Mouse (Mus musculus) MEL (cell line): ENCODE data around the gene Lrig3. TPM values are rescaled to one million over a fixed set of nuclear protein-coding genes. Genes with fewer than 3 reads are reported as not detected.

Source experiments
- DNase-seq: peaks from one replicate; pipeline ENCODE4 v3.0.0; 2011; ENCODE audit warnings: low read depth, low spot score
- H3K27ac ChIP-seq: 2 replicates; pipeline ENCODE4 v1.5.1; 2012; ENCODE audit warnings: low read depth, mild to moderate bottlenecking, control low read depth, low read length, moderate library complexity; ENCODE audit not compliant: control insufficient read depth
- H3K27me3 ChIP-seq, 2 experiments: fragments of 150-350 bp in 1 of 2; sonication (generic) in 1 of 2; 2 replicates each; pipeline ENCODE4 v1.6.1; 2012; ENCODE audit warnings: low read length in 2 of 2, mild to moderate bottlenecking in 2 of 2, improper control_type of control experiment in 1 of 2, moderate library complexity in 1 of 2; ENCODE audit not compliant: insufficient read depth in 2 of 2, control insufficient read depth in 1 of 2
- H3K36me3 ChIP-seq, 2 experiments: 2 replicates each; pipeline ENCODE4 v1.6.1; 2012 to 2014; ENCODE audit warnings: low read length in 2 of 2, improper control_type of control experiment in 1 of 2, inconsistent platforms in 1 of 2, mild to moderate bottlenecking in 1 of 2; ENCODE audit not compliant: insufficient read depth in 2 of 2, control insufficient read depth in 1 of 2
- H3K4me1 ChIP-seq, 2 experiments: fragments of 150-350 bp in 1 of 2; sonication (generic) in 1 of 2; 2 replicates each; pipeline ENCODE4 v1.6.1; 2012; ENCODE audit warnings: low read length in 2 of 2, improper control_type of control experiment in 1 of 2, mild to moderate bottlenecking in 1 of 2; ENCODE audit not compliant: insufficient read depth in 2 of 2, control insufficient read depth in 1 of 2
- H3K4me3 ChIP-seq, 2 experiments: fragments of 150-350 bp in 1 of 2; sonication (generic) in 1 of 2; 2 replicates each; pipeline ENCODE4 v1.5.1; 2012; ENCODE audit warnings: low read depth in 2 of 2, low read length in 2 of 2, mild to moderate bottlenecking in 2 of 2, moderate library complexity in 2 of 2, control low read depth in 1 of 2, improper control_type of control experiment in 1 of 2; ENCODE audit not compliant: control insufficient read depth in 1 of 2, insufficient read depth in 1 of 2
- H3K79me2 ChIP-seq: 2 replicates; pipeline ENCODE4 v1.6.1; 2012; ENCODE audit warnings: mild to moderate bottlenecking, low read length, moderate library complexity; ENCODE audit not compliant: control insufficient read depth, poor library complexity, insufficient read depth
- H3K9ac ChIP-seq: 2 replicates; pipeline ENCODE4 v1.6.1; 2012; ENCODE audit warnings: low read depth, mild to moderate bottlenecking, control low read depth, low read length, moderate library complexity; ENCODE audit not compliant: control insufficient read depth, poor library complexity, severe bottlenecking
- H3K9me3 ChIP-seq: fragments of 150-350 bp; sonication (generic); replicated peaks from 2 replicates; pipeline ENCODE4 v1.6.1; 2012; ENCODE audit warnings: mild to moderate bottlenecking, low read length, improper control_type of control experiment, moderate library complexity; ENCODE audit not compliant: insufficient read depth
- BHLHE40 ChIP-seq: IDR thresholded peaks from 2 replicates; pipeline ENCODE4 v1.6.1; 2012; ENCODE audit warnings: low read depth, mild to moderate bottlenecking, inconsistent platforms, low read length, improper control_type of control experiment, borderline replicate concordance
- CHD1 ChIP-seq: IDR thresholded peaks from 2 replicates; pipeline ENCODE4 v1.6.1; 2012; ENCODE audit warnings: low read depth, mild to moderate bottlenecking, inconsistent platforms, low read length, improper control_type of control experiment
- CHD2 ChIP-seq: IDR thresholded peaks from 2 replicates; pipeline ENCODE4 v1.6.1; 2011; ENCODE audit warnings: low read length, improper control_type of control experiment
- CTCF ChIP-seq, 3 experiments: IDR thresholded peaks in 2 of 3; conservative IDR thresholded peaks in 1 of 3; 2 replicates each; pipeline ENCODE4 v1.5.1; 2011 to 2012; ENCODE audit warnings: low read length in 3 of 3, low read depth in 2 of 3, mild to moderate bottlenecking in 2 of 3, improper control_type of control experiment in 1 of 3, inconsistent platforms in 1 of 3, mixed read lengths in 1 of 3, moderate library complexity in 1 of 3; ENCODE audit not compliant: control insufficient read depth in 1 of 3, insufficient read depth in 1 of 3, poor library complexity in 1 of 3, severe bottlenecking in 1 of 3
- E2F4 ChIP-seq: IDR thresholded peaks from 2 replicates; pipeline ENCODE4 v1.6.1; 2011; ENCODE audit warnings: low read depth, low read length, improper control_type of control experiment, borderline replicate concordance
- ELF1 ChIP-seq: IDR thresholded peaks from 2 replicates; pipeline ENCODE4 v1.6.1; 2014; ENCODE audit warnings: low read depth, mild to moderate bottlenecking, inconsistent platforms, low read length, improper control_type of control experiment, moderate library complexity
- EP300 ChIP-seq, 2 experiments: IDR thresholded peaks; 2 replicates each; pipeline ENCODE4 v1.6.1; 2011; ENCODE audit warnings: improper control_type of control experiment in 2 of 2, low read length in 2 of 2, low read depth in 1 of 2, mild to moderate bottlenecking in 1 of 2
- ETS1 ChIP-seq: IDR thresholded peaks from 2 replicates; pipeline ENCODE4 v1.6.1; 2012; ENCODE audit warnings: low read depth, mild to moderate bottlenecking, inconsistent platforms, low read length, improper control_type of control experiment, moderate library complexity
- GATA1 ChIP-seq: IDR thresholded peaks from 2 replicates; pipeline ENCODE4 v1.6.1; 2011; ENCODE audit warnings: low read depth, low read length, improper control_type of control experiment
- HCFC1 ChIP-seq: IDR thresholded peaks from 2 replicates; pipeline ENCODE4 v1.6.1; 2012; ENCODE audit warnings: low read depth, mild to moderate bottlenecking, inconsistent platforms, low read length, improper control_type of control experiment, moderate library complexity
- KAT2A ChIP-seq: conservative IDR thresholded peaks from 2 replicates; pipeline ENCODE4 v1.6.1; 2012; ENCODE audit warnings: low read depth, low read length, improper control_type of control experiment, inconsistent platforms
- MAFK ChIP-seq: IDR thresholded peaks from 2 replicates; pipeline ENCODE4 v1.6.1; 2011; ENCODE audit warnings: low read depth, mild to moderate bottlenecking, low read length, improper control_type of control experiment, borderline replicate concordance
- MAX ChIP-seq: IDR thresholded peaks from 2 replicates; pipeline ENCODE4 v1.6.1; 2011; ENCODE audit warnings: low read length, improper control_type of control experiment
- MEF2A ChIP-seq: IDR thresholded peaks from 2 replicates; pipeline ENCODE4 v1.6.1; 2014; ENCODE audit warnings: low read depth, mild to moderate bottlenecking, inconsistent platforms, low read length, improper control_type of control experiment; ENCODE audit not compliant: poor library complexity, insufficient replicate concordance, severe bottlenecking; ENCODE audit errors: extremely low read depth
- MYB ChIP-seq: IDR thresholded peaks from 2 replicates; pipeline ENCODE4 v1.6.1; 2011; ENCODE audit warnings: mild to moderate bottlenecking, low read depth, low read length, improper control_type of control experiment
- NELFE ChIP-seq: IDR thresholded peaks from 2 replicates; pipeline ENCODE4 v1.6.1; 2011; ENCODE audit warnings: low read depth, low read length, improper control_type of control experiment
- NRF1 ChIP-seq: IDR thresholded peaks from 2 replicates; pipeline ENCODE4 v1.6.1; 2014; ENCODE audit warnings: low read depth, mild to moderate bottlenecking, inconsistent platforms, low read length, improper control_type of control experiment, moderate library complexity; ENCODE audit not compliant: poor library complexity, insufficient read depth, severe bottlenecking
- POLR2AphosphoS5 ChIP-seq: IDR thresholded peaks from 2 replicates; pipeline ENCODE4 v1.6.1; 2012; ENCODE audit warnings: low read depth, borderline replicate concordance, mild to moderate bottlenecking, inconsistent platforms, low read length, moderate library complexity, mixed read lengths
- RCOR1 ChIP-seq: IDR thresholded peaks from 2 replicates; pipeline ENCODE4 v1.6.1; 2012; ENCODE audit warnings: low read depth, mild to moderate bottlenecking, inconsistent platforms, low read length, improper control_type of control experiment
- SIN3A ChIP-seq: IDR thresholded peaks from 2 replicates; pipeline ENCODE4 v1.6.1; 2012; ENCODE audit warnings: low read length, improper control_type of control experiment, inconsistent platforms
- TBP ChIP-seq: IDR thresholded peaks from 2 replicates; pipeline ENCODE4 v1.8.0; 2011; ENCODE audit warnings: low read depth, low read length, improper control_type of control experiment
- TCF12 ChIP-seq: IDR thresholded peaks from 2 replicates; pipeline ENCODE4 v1.6.1; 2014; ENCODE audit warnings: low read depth, mild to moderate bottlenecking, inconsistent platforms, low read length, improper control_type of control experiment, moderate library complexity
- UBTF ChIP-seq: IDR thresholded peaks from 2 replicates; pipeline ENCODE4 v1.6.1; 2012; ENCODE audit warnings: low read depth, mild to moderate bottlenecking, inconsistent platforms, low read length, improper control_type of control experiment, moderate library complexity, borderline replicate concordance; ENCODE audit not compliant: insufficient read depth
- USF1 ChIP-seq: IDR thresholded peaks from 2 replicates; pipeline ENCODE4 v1.6.1; 2014; ENCODE audit warnings: low read depth, mild to moderate bottlenecking, inconsistent platforms, low read length, improper control_type of control experiment, moderate library complexity
- USF2 ChIP-seq, 2 experiments: IDR thresholded peaks; 2 replicates each; pipeline ENCODE4 v1.6.1; 2011 to 2012; ENCODE audit warnings: improper control_type of control experiment in 2 of 2, low read length in 2 of 2, borderline replicate concordance in 1 of 2, inconsistent platforms in 1 of 2, low read depth in 1 of 2, mild to moderate bottlenecking in 1 of 2; ENCODE audit not compliant: insufficient read depth in 1 of 2
- ZC3H11A ChIP-seq: IDR thresholded peaks from 2 replicates; pipeline ENCODE4 v1.6.1; 2012; ENCODE audit warnings: low read depth, mild to moderate bottlenecking, inconsistent platforms, low read length, improper control_type of control experiment
- ZMIZ1 ChIP-seq: IDR thresholded peaks from 2 replicates; pipeline ENCODE4 v1.6.1; 2012; ENCODE audit warnings: low read depth, mild to moderate bottlenecking, inconsistent platforms, low read length, improper control_type of control experiment, moderate library complexity
- ZNF384 ChIP-seq: IDR thresholded peaks from 2 replicates; pipeline ENCODE4 v1.6.1; 2012; ENCODE audit warnings: low read depth, mild to moderate bottlenecking, inconsistent platforms, low read length, improper control_type of control experiment
- polyA plus RNA-seq, 2 experiments: library from polyadenylated mRNA; stranded (reverse) in 1 of 2; unstranded in 1 of 2; fragments of >175 nt in 1 of 2; fragments of >200 nt in 1 of 2; gene quantifications; 2 replicates each; pipeline versions ENCODE4 v1.2.1 to v1.2.4; 2012; ENCODE audit warnings: low replicate concordance in 2 of 2, low read depth in 1 of 2; ENCODE audit not compliant: insufficient read length in 2 of 2, insufficient read depth in 1 of 2, missing spikeins in 1 of 2
- total RNA-seq: library from RNA; depleted of rRNA; stranded (reverse); fragments of 300-350 nt; gene quantifications from 2 replicates; pipeline ENCODE4 v1.2.3, GENCODE M21; 2012

Gene Lrig3
- total and polyA plus RNA-seq, 3 experiments, result not detected

DNA sequence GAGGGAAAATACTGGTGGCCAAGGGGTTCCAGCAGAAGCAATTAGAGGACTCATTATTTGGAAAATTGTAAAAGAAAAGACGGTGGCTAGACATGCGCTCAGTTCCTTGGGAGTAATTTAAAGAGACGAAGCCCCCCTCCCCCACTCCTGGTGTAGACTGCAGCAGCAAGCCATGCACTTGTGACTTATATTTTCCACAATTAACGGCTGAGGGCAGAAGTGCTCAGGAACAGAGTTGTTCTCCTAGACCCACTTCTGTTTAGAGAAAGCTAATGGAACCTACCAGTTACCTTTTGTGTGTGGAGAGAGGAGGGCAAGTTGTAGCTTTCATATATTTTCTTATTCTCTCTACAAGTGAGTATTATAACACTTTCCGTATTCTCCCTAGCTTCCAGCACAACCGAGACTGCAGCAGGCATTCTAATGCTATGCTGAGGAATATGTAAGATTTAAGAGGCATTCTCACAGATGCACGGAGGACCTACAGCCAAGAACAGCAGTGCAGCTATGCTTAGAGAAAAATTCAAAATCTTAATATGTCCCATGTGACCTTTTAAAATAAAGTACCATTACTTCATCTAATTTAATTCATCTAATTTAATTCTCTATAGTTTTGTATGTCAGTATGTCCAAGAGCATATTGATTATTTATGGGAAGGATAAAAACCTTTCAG, 63.6 kb downstream of the Lrig3 start:
- Histone ChIP-seq H3K27me3 (no peaks in the 10 kb centered on the region), H3K9me3 (no peaks in the 10 kb centered on the region)
- DNase-seq, result no peak
- TF ChIP-seq UBTF, result no peak
- no peak for TF ChIP-seq MEF2A
- no peak for TF ChIP-seq BHLHE40
- TF ChIP-seq MYB, result no peak
- no peak for TF ChIP-seq USF2 (IDR thresholded peaks at IDR 0.05; ENCODE audit: borderline replicate concordance in 1 of 2, insufficient read depth in 1 of 2, low read depth in 1 of 2, low read length in 2 of 2)
- TF ChIP-seq CHD1, result no peak
- no peak for TF ChIP-seq ZC3H11A
- TF ChIP-seq ZMIZ1, result no peak
- TF ChIP-seq GATA1, result no peak
- TF ChIP-seq MAX, result no peak
- TF ChIP-seq EP300 (IDR thresholded peaks at IDR 0.05; ENCODE audit: low read depth in 1 of 2, low read length in 2 of 2), result no peak
- no peak for TF ChIP-seq CTCF (IDR thresholded peaks at IDR 0.05 in 2 of 3, conservative IDR thresholded peaks at IDR 0.05 in 1 of 3; ENCODE audit: control insufficient read depth in 1 of 3, insufficient read depth in 1 of 3, low read depth in 2 of 3, low read length in 3 of 3, poor library complexity in 1 of 3, severe bottlenecking in 1 of 3)
- TF ChIP-seq TCF12, result no peak
- TF ChIP-seq NELFE, result no peak
- no peak for TF ChIP-seq ZNF384
- TF ChIP-seq USF1, result no peak
- TF ChIP-seq E2F4, result no peak
- TF ChIP-seq HCFC1, result no peak
- TF ChIP-seq, all 39 proteins: peak for 0
- Histone ChIP-seq H3K36me3 (no peaks in the 10 kb centered on the region), H3K4me3 (no peak overlapping the region), H3K27ac (no peak overlapping the region), H3K4me1 (no peaks in the 10 kb centered on the region), H3K79me2 (no peaks in the 10 kb centered on the region), H3K9ac (no peak overlapping the region)

DNA sequence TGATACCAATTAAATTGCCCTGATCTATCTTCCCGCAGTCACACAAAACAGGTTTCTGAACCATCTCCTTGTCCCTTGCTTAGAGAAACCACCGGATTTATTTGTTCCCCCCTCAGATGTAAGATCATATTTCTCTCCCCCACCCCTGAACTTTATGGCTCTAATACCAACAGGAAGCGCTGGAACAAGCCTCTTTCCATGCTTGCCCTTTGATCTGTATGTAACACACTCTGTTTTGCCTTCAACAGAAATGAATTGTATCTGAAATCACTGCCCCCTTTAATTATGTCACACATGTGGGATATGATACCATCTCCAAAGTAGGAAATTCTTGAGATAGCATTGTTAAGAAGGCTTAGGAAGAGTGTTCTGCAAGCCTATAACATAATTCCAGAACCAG, 90.9 kb downstream of the Lrig3 start:
- Histone ChIP-seq H3K27ac (no peak overlapping the region), H3K4me3 (no peak overlapping the region), H3K9me3 (no peaks in the 10 kb centered on the region), H3K27me3 (no peaks in the 10 kb centered on the region), H3K36me3 (no peaks in the 10 kb centered on the region), H3K4me1 (no peaks in the 10 kb centered on the region), H3K79me2 (no peaks in the 10 kb centered on the region), H3K9ac (no peak overlapping the region)
- no peak for DNase-seq
- TF ChIP-seq CTCF (IDR thresholded peaks at IDR 0.05 in 2 of 3, conservative IDR thresholded peaks at IDR 0.05 in 1 of 3; ENCODE audit: control insufficient read depth in 1 of 3, insufficient read depth in 1 of 3, low read depth in 2 of 3, low read length in 3 of 3, poor library complexity in 1 of 3, severe bottlenecking in 1 of 3) (no peak), USF2 (IDR thresholded peaks at IDR 0.05; ENCODE audit: borderline replicate concordance in 1 of 2, insufficient read depth in 1 of 2, low read depth in 1 of 2, low read length in 2 of 2) (no peak), NRF1 (no peak), TBP (no peak), RCOR1 (no peak), CHD2 (no peak), HCFC1 (no peak), POLR2AphosphoS5 (no peak), KAT2A (no peak), ETS1 (no peak), SIN3A (no peak), MAFK (no peak), UBTF (no peak), MAX (no peak), ELF1 (no peak)
